Mouse (Mus musculus) forebrain, embryonic 16.5 days (tissue): ENCODE results near the gene Ascl3. TPM values are rescaled to one million over a fixed set of nuclear protein-coding genes. Genes with fewer than 3 reads are reported as not detected.

ENCODE experiments used
- ATAC-seq: fragments of 200-750 bp; cut with Nextera tagmentation; 2 replicates; pipeline ENCODE4 v1.8.0; 2017; ENCODE audit warnings: mild to moderate bottlenecking, moderate library complexity
- H3K27ac ChIP-seq: fragments of 300-500 bp; sonication (generic); 2 replicates; pipeline ENCODE4 v1.5.1; 2014; ENCODE audit warnings: low read length, control low read depth
- H3K27me3 ChIP-seq: fragments of 300-500 bp; sonication (generic); replicated peaks from 2 replicates; pipeline ENCODE4 v1.6.1; 2014; ENCODE audit warnings: low read length; ENCODE audit not compliant: control insufficient read depth, insufficient read depth
- H3K36me3 ChIP-seq: fragments of 300-500 bp; sonication (generic); 2 replicates; pipeline ENCODE4 v1.6.1; 2014; ENCODE audit not compliant: control insufficient read depth, insufficient read depth
- H3K4me1 ChIP-seq: fragments of 300-500 bp; sonication (generic); replicated peaks from 2 replicates; pipeline ENCODE4 v1.6.1; 2014; ENCODE audit warnings: low read length; ENCODE audit not compliant: control insufficient read depth, insufficient read depth
- H3K4me2 ChIP-seq: fragments of 300-500 bp; sonication (generic); 2 replicates; pipeline ENCODE4 v1.6.1; 2014; ENCODE audit warnings: mild to moderate bottlenecking, low read length, control low read depth
- H3K4me3 ChIP-seq: fragments of 300-500 bp; sonication (generic); replicated peaks from 2 replicates; pipeline ENCODE4 v1.5.1; 2014; ENCODE audit warnings: mild to moderate bottlenecking, low read length, control low read depth
- H3K9ac ChIP-seq: fragments of 300-500 bp; sonication (generic); replicated peaks from 2 replicates; pipeline ENCODE4 v1.6.1; 2014; ENCODE audit warnings: low read depth, low read length, control low read depth
- H3K9me3 ChIP-seq: fragments of 300-500 bp; sonication (generic); 2 replicates; pipeline ENCODE4 v1.6.1; 2016; ENCODE audit warnings: low read length; ENCODE audit not compliant: control insufficient read depth
- WGBS: fragments of 180-500 bp; shearing (Covaris S2); extraction: QIAGEN DNeasy Blood & Tissue Kit; methylation state at CpG from one replicate; pipeline ENCODE4 v1.1.7; 2014; 5-methylcytosine and 5-hydroxymethylcytosine counted together
- polyA plus RNA-seq: library from polyadenylated mRNA; unstranded; fragments of >200 nt; fragmentation: Nextera tagmentation; extraction: Ambion mirVana; gene quantifications from 2 replicates; pipeline ENCODE4 v1.2.1, GENCODE M21; 2015

Gene Ascl3
- polyA plus RNA-seq, 1 experiment from 2014 or later, result not detected

- Histone ChIP-seq H3K9me3 (no peaks in the 10 kb centered on the region), H3K4me2 (no peak overlapping the region), H3K9ac (no peak overlapping the region), H3K27me3 (no peaks in the 10 kb centered on the region), H3K36me3 (no peaks in the 10 kb centered on the region), H3K27ac (no peak overlapping the region), H3K4me1 (no peaks in the 10 kb centered on the region), H3K4me3 (no peak overlapping the region)
- no peak for ATAC-seq
- WGBS, result 65% methylated on average over 9 of the region's 9 CpGs
Measured at GRCm38 (mm10) chr7:109719286-109719685, 12.2 kb downstream of the Ascl3 start.

- Histone ChIP-seq H3K27me3 (no peaks in the 10 kb centered on the region), H3K4me1 (no peaks in the 10 kb centered on the region), H3K9ac (no peak overlapping the region), H3K4me3 (no peak overlapping the region), H3K9me3 (no peaks in the 10 kb centered on the region), H3K36me3 (no peaks in the 10 kb centered on the region; the same call in 1 of the 2 replicates), H3K4me2 (no peak overlapping the region), H3K27ac (no peak overlapping the region)
- 86% methylated on average over 2 of the region's 2 CpGs for WGBS
- ATAC-seq, result no peak
Measured at GRCm38 (mm10) chr7:109713434-109713982, 18.0 kb downstream of the Ascl3 start.

DNA sequence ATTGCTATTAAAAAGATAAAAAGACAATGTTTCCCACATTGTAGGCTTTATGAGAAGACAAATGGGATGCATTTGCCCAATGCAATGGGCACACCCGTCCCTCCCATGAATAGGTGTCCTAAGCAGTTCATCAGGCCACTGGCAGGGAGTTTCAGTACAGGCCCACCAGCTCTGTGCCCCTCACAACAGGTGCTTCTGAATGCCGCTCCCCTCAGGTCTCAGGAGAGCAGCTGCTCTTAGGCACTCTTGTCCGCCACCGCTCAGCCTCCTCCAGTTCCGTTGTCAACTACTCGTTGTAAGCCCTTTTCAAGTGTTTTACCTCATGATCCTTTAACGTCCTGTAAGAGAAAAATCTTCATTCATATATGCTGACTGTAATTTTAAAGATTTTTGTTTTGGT is 19.3 kb downstream of the Ascl3 start:
- Histone ChIP-seq H3K9ac (no peak overlapping the region), H3K27ac (no peak overlapping the region), H3K36me3 (no peaks in the 10 kb centered on the region; the same call in 1 of the 2 replicates), H3K27me3 (no peaks in the 10 kb centered on the region), H3K4me2 (no peak overlapping the region), H3K4me3 (no peak overlapping the region), H3K9me3 (no peaks in the 10 kb centered on the region), H3K4me1 (no peaks in the 10 kb centered on the region)
- 90% methylated on average over 7 of the region's 7 CpGs for WGBS
- ATAC-seq, result no peak

DNA sequence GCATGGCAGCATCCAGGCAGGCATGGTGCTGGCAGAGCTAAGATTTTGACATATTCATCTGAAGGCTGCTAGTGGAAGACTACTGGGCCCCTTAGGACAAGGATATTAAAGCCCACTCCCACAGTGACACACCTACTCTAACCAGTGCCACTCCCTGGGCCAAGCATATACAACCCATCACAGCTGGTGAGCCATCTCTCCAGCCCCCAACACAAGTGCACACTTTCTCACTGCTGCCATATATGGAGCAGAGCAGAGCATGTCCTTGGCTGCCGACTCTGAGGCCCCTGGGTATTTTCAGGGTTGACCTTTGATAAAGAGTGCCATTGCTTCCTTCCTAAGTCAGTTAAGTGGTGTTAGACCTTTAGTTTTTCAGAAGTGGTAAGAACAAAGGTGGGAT is 21.5 kb downstream of the Ascl3 start:
- Histone ChIP-seq H3K4me2 (no peak overlapping the region), H3K27ac (no peak overlapping the region), H3K36me3 (no peaks in the 10 kb centered on the region; the same call in 1 of the 2 replicates), H3K4me3 (no peak overlapping the region), H3K9me3 (no peaks in the 10 kb centered on the region), H3K27me3 (no peaks in the 10 kb centered on the region), H3K9ac (no peak overlapping the region), H3K4me1 (no peaks in the 10 kb centered on the region; the same call in 1 of the 2 replicates)
- ATAC-seq, result no peak
- WGBS, result 83% methylated on average over 1 of the region's 1 CpGs

DNA sequence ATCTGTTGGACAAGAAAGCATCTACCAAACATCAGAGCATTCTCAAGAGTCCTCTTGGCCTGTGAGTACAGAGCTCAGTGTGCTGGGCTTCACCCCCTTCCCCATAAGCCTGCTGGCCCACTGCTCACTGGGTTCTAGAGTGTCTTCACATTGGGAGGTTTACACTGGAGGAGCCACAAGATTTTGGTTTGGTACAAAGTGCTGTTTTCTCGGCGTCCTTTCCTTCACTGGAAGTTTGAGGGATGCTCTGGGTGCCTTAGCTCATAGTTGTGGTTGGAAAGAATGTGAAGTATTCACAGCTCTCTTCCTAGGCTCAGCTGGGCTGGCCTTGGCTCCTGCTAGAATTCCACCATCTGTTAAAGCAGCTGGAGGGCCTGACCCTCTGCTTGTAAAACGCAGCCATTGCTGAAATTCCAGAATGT is 22.6 kb downstream of the Ascl3 start:
- H3K27ac ChIP-seq, result no peak overlapping the region
- H3K4me2 ChIP-seq, result no peak overlapping the region
- WGBS, result 77% methylated on average over 3 of the region's 3 CpGs
- H3K27me3 ChIP-seq, result no peaks in the 10 kb centered on the region
- H3K4me3 ChIP-seq, result no peak overlapping the region
- no peaks in the 10 kb centered on the region; the same call in 1 of the 2 replicates for H3K36me3 ChIP-seq
- peaks cover 4% of the 10 kb centered on the region; the same call in 1 of the 2 replicates for H3K4me1 ChIP-seq
- ATAC-seq, result no peak
- H3K9me3 ChIP-seq, result no peaks in the 10 kb centered on the region
- H3K9ac ChIP-seq, result no peak overlapping the region

- H3K4me1 ChIP-seq, result peaks cover 8% of the 10 kb centered on the region; the same call in 1 of the 2 replicates
- no peak overlapping the region for H3K4me2 ChIP-seq
- H3K4me3 ChIP-seq, result no peak overlapping the region
- H3K36me3 ChIP-seq, result no peaks in the 10 kb centered on the region
- H3K27me3 ChIP-seq, result no peaks in the 10 kb centered on the region
- H3K9ac ChIP-seq, result no peak overlapping the region
- no peak overlapping the region for H3K27ac ChIP-seq
- WGBS, result 51% methylated on average over 4 of the region's 4 CpGs
- no peak for ATAC-seq
- no peaks in the 10 kb centered on the region for H3K9me3 ChIP-seq
Measured at GRCm38 (mm10) chr7:109707023-109707785, 24.3 kb downstream of the Ascl3 start.

DNA sequence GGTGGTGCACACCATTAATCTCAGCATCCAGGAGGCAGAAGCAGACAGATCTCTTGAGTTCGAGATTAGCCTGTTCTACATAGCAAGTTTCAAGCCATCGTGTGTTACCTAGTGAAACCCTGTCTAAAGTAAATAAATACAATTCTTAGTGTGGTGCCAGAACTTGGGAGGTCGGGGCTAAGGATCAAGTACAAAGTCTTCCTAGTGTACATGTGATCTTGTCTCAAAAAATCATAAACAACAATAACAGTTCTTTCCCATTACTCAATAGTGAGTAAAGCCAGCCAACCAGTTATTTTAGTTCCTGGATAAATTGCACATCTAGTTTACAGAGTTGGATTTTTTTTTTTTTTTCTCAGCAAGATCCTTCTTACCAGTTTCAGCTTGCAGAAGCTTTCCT is 27.1 kb downstream of the Ascl3 start:
- Histone ChIP-seq H3K4me1 (peaks cover 8% of the 10 kb centered on the region; the same call in 1 of the 2 replicates), H3K36me3 (no peaks in the 10 kb centered on the region), H3K9me3 (no peaks in the 10 kb centered on the region), H3K4me3 (peak overlapping the region; percentile 85), H3K27me3 (no peaks in the 10 kb centered on the region), H3K9ac (no peak overlapping the region), H3K27ac (no peak overlapping the region), H3K4me2 (peak overlapping the region; percentile 87)
- WGBS, result 78% methylated on average over 3 of the region's 3 CpGs
- no peak for ATAC-seq

- ATAC-seq, result no peak
- H3K4me3 ChIP-seq, result peak overlapping the region; percentile 85
- peak overlapping the region; percentile 56 for H3K27ac ChIP-seq
- H3K9me3 ChIP-seq, result no peaks in the 10 kb centered on the region
- H3K9ac ChIP-seq, result peak overlapping the region; percentile 78
- peaks cover 8% of the 10 kb centered on the region; the same call in 1 of the 2 replicates for H3K4me1 ChIP-seq
- WGBS, result 4% methylated on average over 17 of the region's 17 CpGs
- H3K4me2 ChIP-seq, result peak overlapping the region; percentile 87
- no peaks in the 10 kb centered on the region for H3K27me3 ChIP-seq
- H3K36me3 ChIP-seq, result no peaks in the 10 kb centered on the region
Measured at GRCm38 (mm10) chr7:109704016-109704377, 27.5 kb downstream of the Ascl3 start.

DNA sequence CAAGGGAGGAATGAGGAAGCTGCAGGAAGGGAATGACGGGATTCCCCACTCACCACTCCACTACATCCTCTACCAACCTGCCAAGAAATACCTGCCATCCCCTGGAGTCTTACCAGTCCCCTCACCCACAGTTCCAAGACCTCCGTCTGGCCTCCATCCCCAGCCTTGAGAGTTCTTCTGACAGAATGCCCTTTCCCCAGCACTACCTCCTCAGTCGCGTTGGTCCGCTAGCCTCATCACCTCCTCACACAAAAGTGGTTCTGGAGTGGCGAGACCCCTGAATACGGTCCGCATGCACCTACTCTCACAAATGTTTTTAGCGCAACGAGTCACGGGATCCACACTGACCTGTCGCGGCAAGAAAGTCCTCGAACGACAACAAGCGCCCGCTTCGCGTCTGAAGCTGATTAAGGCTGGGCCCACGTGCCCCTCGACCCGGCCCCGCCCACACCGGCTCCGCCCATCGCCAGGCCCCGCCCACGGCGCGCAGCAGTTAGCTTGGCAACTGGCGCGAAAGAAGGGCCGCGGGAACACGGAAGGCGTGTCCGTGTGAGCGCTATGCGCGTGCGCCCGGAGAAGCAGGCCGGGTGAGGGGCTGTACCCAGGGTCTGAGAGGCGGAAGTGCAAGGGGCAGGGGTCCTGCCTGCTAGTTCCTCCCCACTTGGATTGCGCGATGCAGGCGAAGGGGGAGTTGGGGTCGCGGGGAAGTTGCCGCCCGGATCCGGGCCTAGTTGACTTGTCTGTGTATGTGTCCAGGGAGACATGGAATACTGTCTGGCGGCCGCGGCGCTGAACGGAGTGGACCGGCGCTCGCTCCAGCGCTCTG is 28.1 kb downstream of the Ascl3 start, which contains the start of the genes St5 and Akip1:
TSS of gene St5 (minus strand) at position 416 of the 826 bp plus-strand sequence.
TSS of gene Akip1 (plus strand) at position 501 of the 826 bp plus-strand sequence.
- Histone ChIP-seq H3K9ac (peak within 1 kb of the TSS; percentile 78), H3K4me1 (peaks cover 8% of the 10 kb centered on the region; the same call in 1 of the 2 replicates), H3K9me3 (no peaks in the 10 kb centered on the region), H3K4me2 (peak within 1 kb of the TSS; percentile 87), H3K27me3 (no peaks in the 10 kb centered on the region), H3K4me3 (peak within 1 kb of the TSS; percentile 85), H3K27ac (peak within 1 kb of the TSS; percentile 56), H3K36me3 (no peaks in the 10 kb centered on the region)
- under 1% methylated on average over 61 of the region's 61 CpGs for WGBS
- ATAC-seq, result peak; percentile 97
